ENCODE assay signal across 8 mouse cellular contexts in genomic region chr3:88914384-88914810, GRCm38 (mm10). TPM values are rescaled to one million over a fixed set of nuclear protein-coding genes. Genes with fewer than 3 reads are reported as not detected.
DNase-seq lines count a peak whose midpoint lies in the region; ATAC-seq and TF ChIP-seq lines count a peak whose summit lies in the region.

No protein-coding gene starts in this region.

- peak overlapping the region; percentile 80 for H3K9ac ChIP-seq in forebrain, embryonic 11.5 days (ENCODE audit: low read length)
- peak overlapping the region; percentile 85 for H3K9ac ChIP-seq in liver, embryonic 11.5 days (ENCODE audit: low read depth, low read length)
- peak overlapping the region; percentile 44; the same call in 1 of the 2 replicates for H3K9ac ChIP-seq in stomach, embryonic 15.5 days

- ATAC-seq in forebrain, embryonic 11.5 days (replicated peaks; ENCODE audit: low FRiP score), result no peak
- ATAC-seq in liver, embryonic 11.5 days (replicated peaks; ENCODE audit: low FRiP score), result no peak
- ATAC-seq in stomach, embryonic 15.5 days (ENCODE audit: insufficient read depth, low FRiP score, low read depth), result no peak

- WGBS in spleen, adult 2 months, result 29% methylated on average over 8 of the region's 8 CpGs
- 31% methylated on average over 8 of the region's 8 CpGs for WGBS in forebrain, embryonic 11.5 days
- WGBS in liver, embryonic 11.5 days, result 29% methylated on average over 8 of the region's 8 CpGs
- WGBS in stomach, embryonic 15.5 days, result 22% methylated on average over 8 of the region's 8 CpGs

- no peaks in the 10 kb centered on the region for H3K9me3 ChIP-seq in forebrain, embryonic 11.5 days (ENCODE audit: control insufficient read depth, low read length)
- no peaks in the 10 kb centered on the region for H3K9me3 ChIP-seq in liver, embryonic 11.5 days (ENCODE audit: control insufficient read depth, low read length)
- H3K9me3 ChIP-seq in stomach, embryonic 15.5 days, result no peaks in the 10 kb centered on the region

- H3K27ac ChIP-seq in spleen, adult 2 months (ENCODE audit: insufficient read depth, low read length), result peak overlapping the region; percentile 86; the same call in 1 of the 2 replicates
- H3K27ac ChIP-seq in forebrain, embryonic 11.5 days (ENCODE audit: low read depth, low read length), result peak overlapping the region; percentile 48; the same call in 1 of the 2 replicates
- peak overlapping the region; percentile 14 for H3K27ac ChIP-seq in liver, embryonic 11.5 days (ENCODE audit: low read depth, low read length)
- peak overlapping the region; percentile 90 for H3K27ac ChIP-seq in stomach, embryonic 15.5 days

- no peak for TF ChIP-seq POLR2A in spleen, adult 2 months (IDR thresholded peaks at IDR 0.05; ENCODE audit: low read depth, low read length)

- H3K4me3 ChIP-seq in spleen, adult 2 months (ENCODE audit: extremely low read depth, insufficient read depth, insufficient read length), result peak overlapping the region; percentile 70
- peak overlapping the region; percentile 68 for H3K4me3 ChIP-seq in forebrain, embryonic 11.5 days (ENCODE audit: low read depth, low read length)
- peak overlapping the region; percentile 81 for H3K4me3 ChIP-seq in liver, embryonic 11.5 days (ENCODE audit: low read depth, low read length)
- peak overlapping the region; percentile 82 for H3K4me3 ChIP-seq in stomach, embryonic 15.5 days (replicated peaks)

- no peaks in the 10 kb centered on the region; the same call in 1 of the 2 replicates for H3K4me1 ChIP-seq in spleen, adult 2 months (ENCODE audit: control insufficient read depth, insufficient read depth, insufficient read length)
- no peaks in the 10 kb centered on the region; the same call in 1 of the 2 replicates for H3K4me1 ChIP-seq in forebrain, embryonic 11.5 days (replicated peaks; ENCODE audit: control insufficient read depth, insufficient read depth, low read length)
- H3K4me1 ChIP-seq in liver, embryonic 11.5 days (replicated peaks; ENCODE audit: control insufficient read depth, insufficient read depth, low read length), result peaks cover 8% of the 10 kb centered on the region; the same call in 1 of the 2 replicates
- H3K4me1 ChIP-seq in stomach, embryonic 15.5 days, result peaks cover 13% of the 10 kb centered on the region

- DNase-seq in spleen, adult 2 months (ENCODE audit: low read depth in 1 of 2, low spot score in 2 of 2), result no peak
- no peak for DNase-seq in spleen, postnatal 4 days (ENCODE audit: low spot score in 2 of 2)
- no peak for DNase-seq in forebrain, embryonic 11.5 days (ENCODE audit: low spot score)
- DNase-seq in liver, embryonic 11.5 days (ENCODE audit: low spot score), result no peak
- no peak for DNase-seq in spleen, postnatal 14 days (ENCODE audit: low spot score in 2 of 2)
- DNase-seq in spleen, adult 12 weeks (ENCODE audit: low spot score), result no peak
- no peak for DNase-seq in gastrocnemius, adult 18-20 months (ENCODE audit: low spot score)

- no peaks in the 10 kb centered on the region for H3K27me3 ChIP-seq in spleen, adult 2 months (ENCODE audit: control insufficient read depth, insufficient read depth, low read length)
- no peaks in the 10 kb centered on the region for H3K27me3 ChIP-seq in forebrain, embryonic 11.5 days (ENCODE audit: control insufficient read depth, insufficient read depth, low read length)
- no peaks in the 10 kb centered on the region for H3K27me3 ChIP-seq in liver, embryonic 11.5 days (replicated peaks; ENCODE audit: control insufficient read depth, insufficient read depth, low read length)
- no peaks in the 10 kb centered on the region for H3K27me3 ChIP-seq in stomach, embryonic 15.5 days (replicated peaks)

- peak overlapping the region; percentile 88 for H3K4me2 ChIP-seq in forebrain, embryonic 11.5 days (ENCODE audit: low read depth, low read length, severe bottlenecking)
- peak overlapping the region; percentile 88 for H3K4me2 ChIP-seq in liver, embryonic 11.5 days
- H3K4me2 ChIP-seq in stomach, embryonic 15.5 days, result peak overlapping the region; percentile 88

- H3K36me3 ChIP-seq in spleen, adult 2 months (ENCODE audit: control insufficient read depth, insufficient read depth, low read length), result peaks cover 17% of the 10 kb centered on the region
- peaks cover 7% of the 10 kb centered on the region; the same call in 1 of the 2 replicates for H3K36me3 ChIP-seq in forebrain, embryonic 11.5 days (ENCODE audit: control insufficient read depth, insufficient read depth, low read length)
- H3K36me3 ChIP-seq in liver, embryonic 11.5 days (ENCODE audit: control insufficient read depth, insufficient read depth, low read length), result peaks cover 30% of the 10 kb centered on the region
- peaks cover 27% of the 10 kb centered on the region for H3K36me3 ChIP-seq in stomach, embryonic 15.5 days

- no peak for TF ChIP-seq CTCF in spleen, adult 2 months (IDR thresholded peaks at IDR 0.05; ENCODE audit: extremely low read depth, insufficient read depth, insufficient read length, insufficient replicate concordance)

RNA-seq across cellular contexts. Expression of gene Msto1, which starts 0.6 kb away (rescaled TPM):
- 17.9 and 24.0 TPM in 2 replicates for polyA plus RNA-seq in spleen, adult 2 months (2012; rRNA removed)
- 53.5 and 54.2 TPM in 2 replicates for polyA plus RNA-seq in forebrain, embryonic 11.5 days (2014; fragmentation: Nextera tagmentation; extraction: Ambion mirVana)
- 49.1 and 51.5 TPM in 2 replicates for polyA plus RNA-seq in liver, embryonic 11.5 days (2014; fragmentation: Nextera tagmentation; extraction: Ambion mirVana)
- 38.0 and 38.9 TPM in 2 replicates for polyA plus RNA-seq in stomach, embryonic 15.5 days (2015; fragmentation: Nextera tagmentation; extraction: Ambion mirVana)
- 1 to 10 TPM; 6.7 to 8.4 TPM for total RNA-seq in gastrocnemius, adult 18-20 months (2021)

RNA-seq across cellular contexts. Expression of gene Ash1l, which starts 36.0 kb away (rescaled TPM):
- 5.7 and 6.0 TPM in 2 replicates for polyA plus RNA-seq in spleen, adult 2 months (2012; rRNA removed)
- polyA plus RNA-seq in forebrain, embryonic 11.5 days (2014; fragmentation: Nextera tagmentation; extraction: Ambion mirVana), result 17.4 and 20.7 TPM in 2 replicates
- 11.1 and 13.4 TPM in 2 replicates for polyA plus RNA-seq in liver, embryonic 11.5 days (2014; fragmentation: Nextera tagmentation; extraction: Ambion mirVana)
- polyA plus RNA-seq in stomach, embryonic 15.5 days (2015; fragmentation: Nextera tagmentation; extraction: Ambion mirVana), result 19.8 and 21.3 TPM in 2 replicates
- 10 to 100 TPM; 31.0 to 33.3 TPM for total RNA-seq in gastrocnemius, adult 18-20 months (2021)

RNA-seq across cellular contexts. Expression of gene Dap3, which starts 36.6 kb away (rescaled TPM):
- polyA plus RNA-seq in spleen, adult 2 months (2012; rRNA removed), result 23.7 and 26.4 TPM in 2 replicates
- 134 and 146 TPM in 2 replicates for polyA plus RNA-seq in forebrain, embryonic 11.5 days (2014; fragmentation: Nextera tagmentation; extraction: Ambion mirVana)
- 205 and 214 TPM in 2 replicates for polyA plus RNA-seq in liver, embryonic 11.5 days (2014; fragmentation: Nextera tagmentation; extraction: Ambion mirVana)
- 130 and 141 TPM in 2 replicates for polyA plus RNA-seq in stomach, embryonic 15.5 days (2015; fragmentation: Nextera tagmentation; extraction: Ambion mirVana)
- total RNA-seq in gastrocnemius, adult 18-20 months (2021), result 10 to 100 TPM; 64.8 to 74.2 TPM

Comparison
In these comparisons a context has a peak if more than half of its experiments do, and no peak if none do; other contexts are left out.
1. H3K27ac ChIP-seq: peak in every context shown above with its lines; median percentile 90 in stomach, embryonic 15.5 days; 86 in spleen, adult 2 months; 48 in forebrain, embryonic 11.5 days; 14 in liver, embryonic 11.5 days.